Mouse (Mus musculus) midbrain, embryonic 14.5 days (tissue): ENCODE data around the gene Plscr5. TPM values are rescaled to one million over a fixed set of nuclear protein-coding genes. Genes with fewer than 3 reads are reported as not detected.

ENCODE experiments used
- ATAC-seq: fragments of 200-750 bp; cut with Nextera tagmentation; 2 replicates; pipeline ENCODE4 v1.8.0; 2017; ENCODE audit warnings: moderate number of reproducible peaks, moderate library complexity; ENCODE audit not compliant: low FRiP score, low TSS enrichment
- DNase-seq: peaks from one replicate; pipeline ENCODE4 v3.0.0-alpha.2; 2015
- H3K27ac ChIP-seq: fragments of 300-500 bp; sonication (generic); replicated peaks from 2 replicates; pipeline ENCODE4 v1.5.1; 2014; ENCODE audit warnings: mild to moderate bottlenecking, low read depth, low read length, moderate library complexity
- H3K27me3 ChIP-seq: fragments of 300-500 bp; sonication (generic); 2 replicates; pipeline ENCODE4 v1.6.1; 2014; ENCODE audit warnings: low read length, control low read depth, mixed read lengths; ENCODE audit not compliant: control insufficient read depth, insufficient read depth
- H3K36me3 ChIP-seq: fragments of 300-500 bp; sonication (generic); 2 replicates; pipeline ENCODE4 v1.6.1; 2014; ENCODE audit warnings: low read length, control low read depth; ENCODE audit not compliant: control insufficient read depth, insufficient read depth
- H3K4me1 ChIP-seq: fragments of 300-500 bp; sonication (generic); 2 replicates; pipeline ENCODE4 v1.6.1; 2014; ENCODE audit warnings: mild to moderate bottlenecking, antibody characterized with exemption, low read length, control low read depth; ENCODE audit not compliant: control insufficient read depth, insufficient read depth
- H3K4me2 ChIP-seq: fragments of 300-500 bp; sonication (generic); 2 replicates; pipeline ENCODE4 v1.6.1; 2014; ENCODE audit warnings: mild to moderate bottlenecking, low read length, moderate library complexity
- H3K4me3 ChIP-seq: fragments of 300-500 bp; sonication (generic); replicated peaks from 2 replicates; pipeline ENCODE4 v1.5.1; 2014; ENCODE audit warnings: low read depth, low read length
- H3K9ac ChIP-seq: fragments of 300-500 bp; sonication (generic); replicated peaks from 2 replicates; pipeline ENCODE4 v1.6.1; 2014; ENCODE audit warnings: mild to moderate bottlenecking, low read length, moderate library complexity
- H3K9me3 ChIP-seq: fragments of 300-500 bp; sonication (generic); 2 replicates; pipeline ENCODE4 v1.6.1; 2016; ENCODE audit warnings: low read length, control low read depth, mixed read lengths; ENCODE audit not compliant: control insufficient read depth
- WGBS: fragments of 180-500 bp; shearing (Covaris S2); extraction: QIAGEN DNeasy Blood & Tissue Kit; methylation state at CpG from one replicate; pipeline ENCODE4 v1.1.7; 2014; 5-methylcytosine and 5-hydroxymethylcytosine counted together
- polyA plus RNA-seq: library from polyadenylated mRNA; unstranded; fragments of >200 nt; fragmentation: Nextera tagmentation; extraction: Ambion mirVana; gene quantifications from 2 replicates; pipeline ENCODE4 v1.2.1, GENCODE M21; 2014

Plscr5 gene
- polyA plus RNA-seq, 1 experiment from 2014 or later = 0.47 TPM

- no peak for DNase-seq
- Histone ChIP-seq H3K27ac (no peak overlapping the region), H3K4me2 (no peak overlapping the region), H3K9ac (no peak overlapping the region), H3K4me1 (no peaks in the 10 kb centered on the region), H3K27me3 (no peaks in the 10 kb centered on the region), H3K36me3 (no peaks in the 10 kb centered on the region), H3K9me3 (no peaks in the 10 kb centered on the region), H3K4me3 (no peak overlapping the region)
- ATAC-seq = no peak
- WGBS = 80% methylated on average over 5 of the region's 5 CpGs
These were observed 6.8 kb downstream of the Plscr5 start for GRCm38 (mm10) chr9:92199564-92199963.

DNA sequence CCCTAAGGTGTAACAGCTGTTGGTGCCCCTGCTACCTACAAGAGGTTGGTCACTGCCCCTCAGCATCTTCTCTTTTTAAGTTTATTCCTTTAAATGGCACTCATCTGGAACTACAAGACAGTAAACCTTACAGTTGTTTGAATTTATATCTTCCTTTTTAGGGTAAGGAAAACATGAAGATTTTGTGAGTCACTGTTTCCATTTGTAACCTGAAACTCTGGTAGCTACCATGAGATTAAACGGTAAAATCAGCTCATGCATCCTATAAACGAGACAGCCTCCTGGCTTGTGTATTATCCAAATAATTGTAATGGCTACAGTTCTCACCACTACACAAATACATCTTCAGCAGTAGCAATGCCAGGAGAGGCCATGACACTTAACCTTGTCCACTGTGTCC lies 11.7 kb downstream of the Plscr5 start:
- Histone ChIP-seq H3K27ac (no peak overlapping the region), H3K27me3 (no peaks in the 10 kb centered on the region), H3K4me1 (no peaks in the 10 kb centered on the region), H3K36me3 (no peaks in the 10 kb centered on the region), H3K4me3 (no peak overlapping the region), H3K9me3 (no peaks in the 10 kb centered on the region), H3K9ac (no peak overlapping the region), H3K4me2 (no peak overlapping the region)
- no peak for DNase-seq
- WGBS = 86% methylated on average over 2 of the region's 2 CpGs
- ATAC-seq = no peak

DNA sequence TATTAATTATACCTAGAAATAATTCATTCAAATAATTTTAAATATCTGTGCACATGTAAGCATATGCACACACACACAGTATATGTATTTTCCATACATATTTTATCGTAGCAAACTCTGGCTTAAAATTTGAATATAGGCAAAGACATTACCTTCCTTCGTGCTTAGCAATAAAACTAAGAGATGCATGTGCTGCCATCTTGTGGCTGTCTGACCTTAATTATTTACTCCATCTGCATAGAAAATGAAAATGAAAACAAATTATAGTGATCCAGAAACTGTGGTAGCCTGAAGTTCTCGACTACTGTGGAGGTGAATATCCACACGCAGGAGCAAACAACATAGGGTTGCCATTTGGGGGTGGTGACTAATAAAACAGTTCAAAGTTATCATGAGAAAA lies 14.6 kb downstream of the Plscr5 start:
- H3K27me3 ChIP-seq = no peaks in the 10 kb centered on the region
- H3K4me1 ChIP-seq = no peaks in the 10 kb centered on the region
- H3K36me3 ChIP-seq = no peaks in the 10 kb centered on the region
- H3K4me3 ChIP-seq = no peak overlapping the region
- no peak overlapping the region for H3K4me2 ChIP-seq
- whole genome bisulfite sequencing = 45% methylated on average over 4 of the region's 4 CpGs
- ATAC-seq (0 out of 2 replicates have a peak, but pooled peaks have one; percentile 50), DNase-seq (peak; percentile 89)
- H3K27ac ChIP-seq = no peak overlapping the region
- H3K9me3 ChIP-seq = no peaks in the 10 kb centered on the region
- H3K9ac ChIP-seq = no peak overlapping the region

GRCm38 (mm10) chr9:92207757-92208156 lies 15.0 kb downstream of the Plscr5 start:
- H3K27ac ChIP-seq = no peak overlapping the region
- H3K4me2 ChIP-seq = no peak overlapping the region
- no peak for DNase-seq
- H3K9me3 ChIP-seq = no peaks in the 10 kb centered on the region
- 79% methylated on average over 8 of the region's 8 CpGs for WGBS
- no peak overlapping the region for H3K9ac ChIP-seq
- no peaks in the 10 kb centered on the region for H3K4me1 ChIP-seq
- H3K27me3 ChIP-seq = no peaks in the 10 kb centered on the region
- no peak overlapping the region for H3K4me3 ChIP-seq
- ATAC-seq = no peak
- H3K36me3 ChIP-seq = no peaks in the 10 kb centered on the region

DNA sequence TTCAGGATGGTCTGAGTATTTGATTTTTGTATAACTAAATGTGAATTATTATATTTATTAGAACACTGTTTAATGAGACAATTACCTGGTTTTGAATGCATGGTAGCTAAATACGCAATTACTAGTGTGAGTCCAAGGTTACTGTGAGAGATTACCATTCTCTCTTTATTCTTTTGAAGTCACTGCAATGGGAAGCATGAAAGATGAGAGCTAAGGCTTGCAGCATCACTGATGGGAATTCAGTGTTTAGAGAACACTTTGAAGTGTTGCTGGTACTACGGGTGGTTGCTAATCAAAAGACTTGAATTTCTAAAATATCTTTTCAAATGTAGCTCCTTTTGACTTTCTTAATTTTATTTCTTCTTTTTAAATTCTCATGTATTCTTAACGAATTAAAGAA lies 17.1 kb downstream of the Plscr5 start:
- Histone ChIP-seq H3K36me3 (no peaks in the 10 kb centered on the region), H3K27ac (no peak overlapping the region), H3K4me1 (no peaks in the 10 kb centered on the region), H3K4me3 (no peak overlapping the region), H3K27me3 (no peaks in the 10 kb centered on the region), H3K9ac (no peak overlapping the region), H3K9me3 (no peaks in the 10 kb centered on the region), H3K4me2 (no peak overlapping the region)
- DNase-seq = peak; percentile 39
- no peak for ATAC-seq
- 57% methylated on average over 3 of the region's 3 CpGs for WGBS

DNA sequence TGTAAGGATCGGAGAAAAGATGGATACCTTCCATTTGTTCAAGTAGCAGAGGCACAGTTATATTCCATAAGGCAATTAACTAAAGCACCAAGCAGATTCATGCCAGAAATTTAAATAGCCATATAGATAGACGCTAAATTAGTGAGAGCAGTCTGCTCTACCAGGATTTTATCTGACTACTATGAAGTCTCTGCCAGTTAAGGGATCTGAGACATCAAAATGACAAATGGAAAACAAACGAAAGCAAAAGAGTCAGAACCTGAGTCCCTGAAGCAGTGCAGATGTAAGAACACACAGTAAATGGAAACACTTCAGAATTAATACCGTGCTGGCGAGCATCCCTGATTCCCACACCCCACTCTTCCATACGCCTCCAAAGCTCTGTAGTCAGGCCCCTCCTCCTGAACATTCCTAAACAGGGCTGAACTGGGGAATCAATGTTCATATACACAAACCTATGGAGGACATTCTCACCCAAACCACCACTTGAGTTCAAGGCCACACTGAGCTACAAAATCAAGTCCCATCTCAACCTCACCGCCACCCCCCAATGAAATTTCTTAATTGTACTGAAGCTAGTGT lies 17.7 kb downstream of the Plscr5 start:
- Histone ChIP-seq H3K27me3 (no peaks in the 10 kb centered on the region), H3K9ac (no peak overlapping the region), H3K4me3 (no peak overlapping the region), H3K27ac (peak overlapping the region; percentile 60), H3K4me2 (no peak overlapping the region), H3K36me3 (no peaks in the 10 kb centered on the region), H3K4me1 (no peaks in the 10 kb centered on the region), H3K9me3 (no peaks in the 10 kb centered on the region)
- WGBS = 74% methylated on average over 7 of the region's 7 CpGs
- ATAC-seq (no peak), DNase-seq (peak; percentile 41)

GRCm38 (mm10) chr9:92211048-92211447 lies 18.3 kb downstream of the Plscr5 start:
- no peaks in the 10 kb centered on the region for H3K27me3 ChIP-seq
- ATAC-seq = no peak
- H3K9ac ChIP-seq = no peak overlapping the region
- H3K9me3 ChIP-seq = no peaks in the 10 kb centered on the region
- H3K4me1 ChIP-seq = no peaks in the 10 kb centered on the region
- H3K36me3 ChIP-seq = no peaks in the 10 kb centered on the region
- H3K27ac ChIP-seq = no peak overlapping the region
- no peak overlapping the region for H3K4me2 ChIP-seq
- H3K4me3 ChIP-seq = no peak overlapping the region
- 76% methylated on average over 3 of the region's 3 CpGs for WGBS
- no peak for DNase-seq

DNA sequence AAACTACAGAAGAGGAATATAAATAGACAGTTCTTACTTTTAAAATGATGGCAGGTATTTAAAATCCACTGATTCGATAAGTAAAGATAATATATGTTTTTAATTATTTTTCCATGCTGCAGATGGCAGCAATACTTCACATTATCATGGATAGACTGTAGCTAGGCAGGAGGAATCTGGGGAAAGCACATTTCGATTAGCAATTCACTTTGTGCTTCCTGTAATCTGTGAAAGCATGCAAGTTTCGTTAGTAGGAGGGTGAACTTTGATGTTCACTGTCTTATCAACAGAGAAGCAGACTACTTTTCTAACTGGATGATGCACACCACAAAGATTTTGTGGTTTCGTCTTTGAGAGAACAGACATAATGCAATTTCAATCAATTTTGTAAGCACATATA lies 24.7 kb downstream of the Plscr5 start:
- H3K36me3 ChIP-seq = no peaks in the 10 kb centered on the region
- H3K27me3 ChIP-seq = no peaks in the 10 kb centered on the region
- H3K27ac ChIP-seq = no peak overlapping the region
- DNase-seq (peak; percentile 69), ATAC-seq (no peak)
- no peak overlapping the region for H3K9ac ChIP-seq
- H3K4me2 ChIP-seq = no peak overlapping the region
- WGBS = 74% methylated on average over 4 of the region's 4 CpGs
- no peaks in the 10 kb centered on the region for H3K9me3 ChIP-seq
- no peaks in the 10 kb centered on the region for H3K4me1 ChIP-seq
- H3K4me3 ChIP-seq = no peak overlapping the region

- Histone ChIP-seq H3K27ac (no peak overlapping the region), H3K4me3 (no peak overlapping the region), H3K36me3 (no peaks in the 10 kb centered on the region), H3K4me2 (no peak overlapping the region), H3K9me3 (no peaks in the 10 kb centered on the region), H3K27me3 (no peaks in the 10 kb centered on the region), H3K4me1 (no peaks in the 10 kb centered on the region), H3K9ac (no peak overlapping the region)
- no peak for ATAC-seq
- no peak for DNase-seq
- WGBS = 91% methylated on average over 2 of the region's 2 CpGs
These were observed 25.2 kb downstream of the Plscr5 start for GRCm38 (mm10) chr9:92217896-92218295.
